Mouse (Mus musculus) thymus, adult 2 months (tissue): ENCODE results near the gene Trappc6a.

Source experiments
- CTCF ChIP-seq: fragments of 200-500 bp; IDR thresholded peaks from 2 replicates; pipeline ENCODE4 v1.5.1; 2012; ENCODE audit warnings: mild to moderate bottlenecking, control low read depth, low read length, moderate library complexity, borderline replicate concordance; ENCODE audit not compliant: control insufficient read depth, poor library complexity, insufficient read depth; ENCODE audit errors: extremely low read depth
- POLR2A ChIP-seq: fragments of 200-500 bp; IDR thresholded peaks from 2 replicates; pipeline ENCODE4 v1.6.1; 2012; ENCODE audit warnings: mild to moderate bottlenecking, low read length, control low read depth, moderate library complexity; ENCODE audit not compliant: control insufficient read depth, poor library complexity, insufficient read depth; ENCODE audit errors: extremely low read depth

- TF ChIP-seq CTCF (no peak), POLR2A (no peak)
Observed at GRCm38 (mm10) chr7:19483281-19483680, 24.9 kb upstream of the Trappc6a start.
